Mouse (Mus musculus) urinary bladder, postnatal 14 days (tissue): Measurements from ENCODE around the gene Zfp697.
"Not testable (repeated sequence)": the region's sequence is repeated elsewhere in the genome, so short reads cannot be mapped to it uniquely, and the experiment has no call there.

Experiments used
- DNase-seq: peaks from one replicate; pipeline ENCODE4 v3.0.0; 2021; ENCODE audit warnings: low spot score

The Zfp697 gene

GRCm38 (mm10) chr3:98507229-98507628 lies 125.0 kb downstream of the Zfp697 start:
- DNase-seq: not testable (repeated sequence)

GRCm38 (mm10) chr3:98510414-98510813 lies 128.2 kb downstream of the Zfp697 start, which contains the start of gene Hsd3b4:
Gene Hsd3b4, minus strand, starts transcription at chr3:98510514.
- DNase-seq: not testable (repeated sequence)

GRCm38 (mm10) chr3:98522779-98523178 lies 140.5 kb downstream of the Zfp697 start:
- DNase-seq: not testable (repeated sequence)

GRCm38 (mm10) chr3:98524552-98524951 lies 142.3 kb downstream of the Zfp697 start:
- not testable (repeated sequence) for DNase-seq

GRCm38 (mm10) chr3:98524978-98525377 lies 142.7 kb downstream of the Zfp697 start:
- DNase-seq: not testable (repeated sequence)

- not testable (repeated sequence) for DNase-seq
Measured at GRCm38 (mm10) chr3:98547641-98548040, 165.4 kb downstream of the Zfp697 start.

GRCm38 (mm10) chr3:98548495-98548894 lies 166.2 kb downstream of the Zfp697 start:
- DNase-seq: not testable (repeated sequence)

- not testable (repeated sequence) for DNase-seq
Measured at GRCm38 (mm10) chr3:98550215-98550614, 168.0 kb downstream of the Zfp697 start.

- DNase-seq: not testable (repeated sequence)
Measured at GRCm38 (mm10) chr3:98550832-98551231, 168.6 kb downstream of the Zfp697 start.

GRCm38 (mm10) chr3:98560711-98561110 lies 178.4 kb downstream of the Zfp697 start:
- not testable (repeated sequence) for DNase-seq

GRCm38 (mm10) chr3:98563831-98564230 lies 181.6 kb downstream of the Zfp697 start:
- DNase-seq: not testable (repeated sequence)

GRCm38 (mm10) chr3:98564894-98565293 lies 182.6 kb downstream of the Zfp697 start:
- not testable (repeated sequence) for DNase-seq

- not testable (repeated sequence) for DNase-seq
Measured at GRCm38 (mm10) chr3:98567717-98568116, 185.5 kb downstream of the Zfp697 start.

GRCm38 (mm10) chr3:98581024-98581423 lies 198.8 kb downstream of the Zfp697 start:
- DNase-seq: peak; percentile 11

GRCm38 (mm10) chr3:98582202-98582601 lies 199.9 kb downstream of the Zfp697 start:
- DNase-seq: not testable (repeated sequence)

- DNase-seq: not testable (repeated sequence)
Measured at GRCm38 (mm10) chr3:98582622-98583021, 200.4 kb downstream of the Zfp697 start.

GRCm38 (mm10) chr3:98587721-98588120 lies 205.5 kb downstream of the Zfp697 start:
- no peak for DNase-seq

GRCm38 (mm10) chr3:98588707-98589106 lies 206.4 kb downstream of the Zfp697 start, which contains the start of gene Gm10681:
Gene Gm10681, minus strand, starts transcription at chr3:98588807.
- no peak for DNase-seq

GRCm38 (mm10) chr3:98613540-98613939 lies 231.3 kb downstream of the Zfp697 start:
- not testable (repeated sequence) for DNase-seq

- no peak for DNase-seq
Measured at GRCm38 (mm10) chr3:98613963-98614362, 231.7 kb downstream of the Zfp697 start.

GRCm38 (mm10) chr3:98614406-98614927 lies 232.2 kb downstream of the Zfp697 start:
- DNase-seq: not testable (repeated sequence)

- not testable (repeated sequence) for DNase-seq
Measured at GRCm38 (mm10) chr3:98616244-98616643, 234.0 kb downstream of the Zfp697 start.

- DNase-seq: not testable (repeated sequence)
Measured at GRCm38 (mm10) chr3:98616786-98617185, 234.5 kb downstream of the Zfp697 start.

- no peak for DNase-seq
Measured at GRCm38 (mm10) chr3:98629633-98630032, 247.4 kb downstream of the Zfp697 start.
